15 mouse cellular contexts compared by ENCODE assay signal in genomic region chr5:65867380-65868116, GRCm38 (mm10). TPM values are rescaled to one million over a fixed set of nuclear protein-coding genes. Genes with fewer than 3 reads are reported as not detected.
A peak's percentile ranks its signal among the peaks of the same experiment; 100 is the strongest.
DNase-seq lines count a peak whose midpoint lies in the region; ATAC-seq and TF ChIP-seq lines count a peak whose summit lies in the region.
"Had no signal": no experiment of that assay in that cellular context is flagged by ENCODE, and none has a peak within 500 bp of the region (broad histone marks: within the 10 kb centered on the region; RNA-seq: fewer than 3 reads in every experiment).

No protein-coding gene starts in this region.

- H3K4me3 ChIP-seq in bone marrow macrophage, adult 2 months (ENCODE audit: insufficient read depth, low read length), result no peak overlapping the region
- H3K4me3 ChIP-seq: heart, adult 2 months; left cerebral cortex, adult 2 months; liver, embryonic 13.5 days; midbrain, embryonic 13.5 days; neural tube, embryonic 13.5 days had no signal

- TF ChIP-seq CTCF in bone marrow macrophage, adult 2 months (IDR thresholded peaks at IDR 0.05; ENCODE audit: low read depth, low read length), result no peak

- peaks cover 11% of the 10 kb centered on the region for H3K4me1 ChIP-seq in bone marrow macrophage, adult 2 months (ENCODE audit: control insufficient read depth, insufficient read depth, low read length)
- H3K4me1 ChIP-seq: midbrain, embryonic 13.5 days; neural tube, embryonic 13.5 days had no signal

- peak overlapping the region; percentile 51 for H3K27ac ChIP-seq in bone marrow macrophage, adult 2 months (ENCODE audit: insufficient read depth, low read depth, low read length)
- H3K27ac ChIP-seq: heart, adult 2 months; hindbrain, embryonic 14.5 days; left cerebral cortex, adult 2 months; liver, embryonic 13.5 days; midbrain, embryonic 13.5 days; neural tube, embryonic 13.5 days had no signal

- peak; percentile 47 for ATAC-seq in CD4-positive, CD25-positive, alpha-beta regulatory T cell, adult 4 months
- peak; percentile 54 for ATAC-seq in monocyte, adult 5-6 weeks (replicated peaks; ENCODE audit: insufficient number of reproducible peaks, low FRiP score, low TSS enrichment, poor library complexity, severe bottlenecking)
- no peak for ATAC-seq in erythroid progenitor cell, adult 5-6 weeks (replicated peaks; ENCODE audit: low FRiP score, poor library complexity, severe bottlenecking)
- ATAC-seq: midbrain, embryonic 13.5 days had no signal

- TF ChIP-seq POLR2A in bone marrow macrophage, adult 2 months (IDR thresholded peaks at IDR 0.05; ENCODE audit: borderline replicate concordance, low read depth, low read length), result no peak

- DNase-seq in lung, postnatal 36 days, result peak; percentile 59
- no peak for DNase-seq in lung, postnatal 14 days
- no peak for DNase-seq in testis, postnatal 14 days (ENCODE audit: low spot score)
- DNase-seq: adrenal gland, adult 8-10 months; heart, adult 2 months; kidney, postnatal 10 days; liver, embryonic 13.5 days had no signal

RNA-seq across cellular contexts. Expression of gene Rhoh, which starts 6.5 kb away (rescaled TPM):
- 100 to 1,000 TPM; 342 to 463 TPM for polyA plus RNA-seq in CD4-positive, CD25-positive, alpha-beta regulatory T cell, adult 4 months (2017; shearing (Covaris generic))
- 2.1 and 2.4 TPM in 2 replicates for polyA plus RNA-seq in bone marrow macrophage, adult 2 months (2012; ENCODE audit: insufficient read depth, insufficient read length, missing spikeins)
- total RNA-seq in monocyte, adult 5-6 weeks (2017), result 33.3 to 42.9 TPM (median 38.6 TPM) in 3 replicates
- total RNA-seq in erythroid progenitor cell, adult 5-6 weeks (2015; ENCODE audit: low replicate concordance), result 4.3 and 12.2 TPM in 2 replicates
- 6.4 and 22.1 TPM in 2 replicates for total RNA-seq in erythroid progenitor cell, adult 5-6 weeks (2017; ENCODE audit: low replicate concordance)
